Mouse (Mus musculus): Measurements from ENCODE around the gene F9. TPM values are rescaled to one million over a fixed set of nuclear protein-coding genes. Genes with fewer than 3 reads are reported as not detected.
A peak's percentile ranks its signal among the peaks of the same experiment; 100 is the strongest.

F9 gene
- polyA plus RNA-seq, 1 experiment from 2014 or later = 0.93 TPM

DNA sequence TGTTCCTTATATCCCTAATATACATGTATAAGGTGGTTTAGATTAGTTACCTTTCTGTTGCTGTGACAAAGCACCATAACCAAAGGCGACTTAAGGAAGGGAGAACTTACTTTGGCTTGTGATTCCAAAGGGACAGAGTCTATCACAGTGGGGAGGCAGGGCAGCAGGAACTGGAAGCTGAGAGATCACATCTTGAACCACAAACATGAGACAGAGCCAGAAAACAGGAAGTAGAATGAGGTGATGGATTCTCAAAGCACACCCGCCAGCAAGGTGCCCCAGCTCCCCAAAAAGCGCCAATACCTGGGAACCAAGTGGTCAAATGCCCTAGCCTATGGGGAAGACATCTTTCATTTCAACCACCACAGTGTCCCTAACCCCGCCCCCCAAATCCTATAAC is 21.7 kb downstream of the F9 start:
- H3K4me3 ChIP-seq (ENCODE audit: low read depth, low read length) = no peak overlapping the region
- no peak for TF ChIP-seq CTCF (IDR thresholded peaks at IDR 0.05; ENCODE audit: low read depth)
- H3K9me3 ChIP-seq (ENCODE audit: control insufficient read depth) = no peaks in the 10 kb centered on the region
- ATAC-seq = no peak
- no peaks in the 10 kb centered on the region for H3K27me3 ChIP-seq (replicated peaks; ENCODE audit: control insufficient read depth, insufficient read depth, low read length)
- H3K27ac ChIP-seq (ENCODE audit: low read depth, low read length) = no peak overlapping the region
- H3K4me2 ChIP-seq (replicated peaks; ENCODE audit: low read depth) = no peak overlapping the region
- H3K36me3 ChIP-seq (ENCODE audit: control insufficient read depth, insufficient read depth) = no peaks in the 10 kb centered on the region
- no peak overlapping the region for H3K9ac ChIP-seq (ENCODE audit: low read depth, low read length)
- 74% methylated on average over 4 of the region's 4 CpGs for WGBS
- H3K4me1 ChIP-seq (replicated peaks; ENCODE audit: control insufficient read depth, insufficient read depth, low read length) = no peaks in the 10 kb centered on the region

DNA sequence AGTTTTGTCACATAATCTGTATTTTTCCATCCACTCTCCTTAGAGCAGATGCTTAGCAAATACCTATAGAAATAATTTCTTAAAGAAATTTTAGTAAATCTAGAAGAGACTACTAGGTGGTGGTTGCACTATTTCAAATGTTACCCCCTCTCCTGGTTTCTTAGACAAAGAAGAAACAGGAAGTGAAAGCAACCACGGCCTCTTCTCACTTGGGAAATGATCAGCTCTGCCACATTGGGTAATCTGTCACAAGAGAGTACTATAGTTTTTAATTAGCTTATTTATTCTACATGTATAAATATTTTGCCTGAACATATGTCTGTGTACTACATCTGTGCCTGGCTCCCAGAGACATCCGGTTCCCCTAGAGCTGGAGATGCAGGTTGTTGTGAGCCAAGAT is 22.3 kb downstream of the F9 start:
- Histone ChIP-seq H3K4me2 (replicated peaks; ENCODE audit: low read depth) (no peak overlapping the region), H3K4me3 (ENCODE audit: low read depth, low read length) (no peak overlapping the region), H3K27ac (ENCODE audit: low read depth, low read length) (no peak overlapping the region), H3K36me3 (ENCODE audit: control insufficient read depth, insufficient read depth) (no peaks in the 10 kb centered on the region), H3K4me1 (replicated peaks; ENCODE audit: control insufficient read depth, insufficient read depth, low read length) (no peaks in the 10 kb centered on the region), H3K9me3 (ENCODE audit: control insufficient read depth) (no peaks in the 10 kb centered on the region), H3K27me3 (replicated peaks; ENCODE audit: control insufficient read depth, insufficient read depth, low read length) (no peaks in the 10 kb centered on the region), H3K9ac (ENCODE audit: low read depth, low read length) (no peak overlapping the region)
- 77% methylated on average over 2 of the region's 2 CpGs for WGBS
- no peak for ATAC-seq
- no peak for TF ChIP-seq CTCF (IDR thresholded peaks at IDR 0.05; ENCODE audit: low read depth)

DNA sequence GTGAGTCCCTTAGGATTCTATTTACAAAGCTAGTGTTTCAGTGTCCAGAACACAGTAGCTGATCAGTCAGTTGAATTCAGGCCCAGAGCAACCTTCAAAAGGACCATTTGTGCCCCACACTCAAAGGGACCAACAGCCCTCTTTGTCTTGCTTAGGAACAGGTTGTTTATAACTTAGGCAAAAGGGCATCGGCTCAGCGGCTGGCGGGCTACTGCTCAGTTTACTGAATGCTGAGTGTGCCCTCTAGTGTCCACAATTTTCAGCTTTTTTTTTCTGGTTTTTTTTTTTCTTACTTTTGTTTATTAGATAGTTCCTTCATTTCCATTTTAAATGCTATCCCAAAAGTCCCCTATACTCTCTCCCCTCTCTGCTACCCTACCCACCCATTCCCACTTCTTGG is 27.4 kb downstream of the F9 start:
- H3K4me1 ChIP-seq (replicated peaks; ENCODE audit: control insufficient read depth, insufficient read depth, low read length) = no peaks in the 10 kb centered on the region
- no peak overlapping the region for H3K9ac ChIP-seq (ENCODE audit: low read depth, low read length)
- no peak overlapping the region for H3K4me2 ChIP-seq (replicated peaks; ENCODE audit: low read depth)
- WGBS = 16% methylated on average over 3 of the region's 3 CpGs
- peak; percentile 56 for TF ChIP-seq CTCF (IDR thresholded peaks at IDR 0.05; ENCODE audit: low read depth)
- no peaks in the 10 kb centered on the region for H3K36me3 ChIP-seq (ENCODE audit: control insufficient read depth, insufficient read depth)
- H3K4me3 ChIP-seq (ENCODE audit: low read depth, low read length) = no peak overlapping the region
- H3K27ac ChIP-seq (ENCODE audit: low read depth, low read length) = no peak overlapping the region
- H3K27me3 ChIP-seq (replicated peaks; ENCODE audit: control insufficient read depth, insufficient read depth, low read length) = no peaks in the 10 kb centered on the region
- no peaks in the 10 kb centered on the region for H3K9me3 ChIP-seq (ENCODE audit: control insufficient read depth)
- no peak for ATAC-seq

DNA sequence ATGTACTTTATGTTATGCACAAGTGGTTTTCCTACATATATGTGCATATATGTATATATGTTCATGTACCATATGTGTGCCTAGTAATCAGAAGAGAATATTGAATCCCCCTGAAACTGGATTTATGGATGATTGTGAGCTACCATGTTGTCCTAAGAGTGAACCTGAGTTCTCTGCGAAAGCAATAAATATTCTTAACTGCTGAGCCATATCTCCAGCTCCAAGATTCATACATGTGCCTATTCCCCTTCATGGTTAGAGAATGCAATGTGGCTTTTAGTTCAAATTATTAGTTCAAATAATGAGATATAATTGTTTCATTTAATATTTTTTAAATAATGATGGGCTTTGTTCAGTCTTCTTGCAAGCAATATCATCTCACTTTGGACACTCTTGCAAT is 55.5 kb downstream of the F9 start:
- H3K9ac ChIP-seq (ENCODE audit: low read depth, low read length) = no peak overlapping the region
- ATAC-seq = no peak
- 55% methylated on average over 1 of the region's 1 CpGs for WGBS
- H3K4me3 ChIP-seq (ENCODE audit: low read depth, low read length) = no peak overlapping the region
- no peak overlapping the region for H3K27ac ChIP-seq (ENCODE audit: low read depth, low read length)
- TF ChIP-seq CTCF (IDR thresholded peaks at IDR 0.05; ENCODE audit: low read depth) = no peak
- H3K27me3 ChIP-seq (replicated peaks; ENCODE audit: control insufficient read depth, insufficient read depth, low read length) = no peaks in the 10 kb centered on the region
- H3K9me3 ChIP-seq (ENCODE audit: control insufficient read depth) = no peaks in the 10 kb centered on the region
- H3K36me3 ChIP-seq (ENCODE audit: control insufficient read depth, insufficient read depth) = no peaks in the 10 kb centered on the region
- H3K4me1 ChIP-seq (replicated peaks; ENCODE audit: control insufficient read depth, insufficient read depth, low read length) = no peaks in the 10 kb centered on the region
- no peak overlapping the region for H3K4me2 ChIP-seq (replicated peaks; ENCODE audit: low read depth)

DNA sequence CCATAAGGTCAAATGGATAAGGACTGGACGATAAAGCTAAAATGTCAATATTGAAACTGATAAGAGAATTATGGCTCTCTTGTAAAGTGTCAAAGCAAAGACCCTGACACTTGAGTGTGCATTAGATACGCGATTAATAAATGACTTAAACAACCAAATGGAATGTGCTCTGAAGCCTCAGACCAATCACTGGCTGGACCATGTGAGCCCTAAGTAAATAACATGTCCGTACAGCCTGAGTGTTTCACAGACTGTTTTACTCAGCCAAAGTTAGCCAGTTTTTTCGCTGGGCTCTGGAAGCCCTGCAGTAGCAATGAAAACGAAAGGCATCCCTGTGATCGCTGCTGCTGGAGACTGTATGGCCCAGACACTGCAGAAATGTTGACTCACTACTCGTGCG is 55.9 kb downstream of the F9 start:
- ATAC-seq = no peak
- Histone ChIP-seq H3K27ac (ENCODE audit: low read depth, low read length) (no peak overlapping the region), H3K36me3 (ENCODE audit: control insufficient read depth, insufficient read depth) (no peaks in the 10 kb centered on the region), H3K4me3 (ENCODE audit: low read depth, low read length) (no peak overlapping the region), H3K4me1 (replicated peaks; ENCODE audit: control insufficient read depth, insufficient read depth, low read length) (no peaks in the 10 kb centered on the region), H3K9me3 (ENCODE audit: control insufficient read depth) (no peaks in the 10 kb centered on the region), H3K27me3 (replicated peaks; ENCODE audit: control insufficient read depth, insufficient read depth, low read length) (no peaks in the 10 kb centered on the region), H3K9ac (ENCODE audit: low read depth, low read length) (no peak overlapping the region), H3K4me2 (replicated peaks; ENCODE audit: low read depth) (peak overlapping the region; percentile 18; the same call in 1 of the 2 replicates)
- WGBS = 43% methylated on average over 9 of the region's 9 CpGs
- no peak for TF ChIP-seq CTCF (IDR thresholded peaks at IDR 0.05; ENCODE audit: low read depth)

DNA sequence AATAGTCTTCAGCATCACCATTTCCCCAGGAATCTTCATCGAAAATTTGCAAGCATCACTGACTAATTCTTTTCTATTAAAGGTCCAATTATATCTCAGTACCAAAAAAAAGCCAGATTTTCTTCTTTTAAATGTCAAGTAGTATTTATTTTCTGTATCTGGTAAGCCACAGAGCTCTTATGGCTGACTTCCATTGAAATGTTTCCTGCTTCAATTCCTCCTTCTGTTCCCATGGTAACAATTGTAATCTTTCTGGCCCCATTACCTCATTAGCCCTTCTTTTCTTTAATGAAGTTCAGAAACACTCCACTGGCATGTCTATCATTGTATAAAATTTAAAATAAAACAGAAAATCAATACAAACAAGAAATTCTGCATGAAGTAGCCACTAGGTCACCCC is 76.1 kb downstream of the F9 start:
- no peak overlapping the region for H3K4me3 ChIP-seq (ENCODE audit: low read depth, low read length)
- WGBS = 71% methylated on average over 1 of the region's 1 CpGs
- no peaks in the 10 kb centered on the region for H3K9me3 ChIP-seq (ENCODE audit: control insufficient read depth)
- no peak for TF ChIP-seq CTCF (IDR thresholded peaks at IDR 0.05; ENCODE audit: low read depth)
- H3K27ac ChIP-seq (ENCODE audit: low read depth, low read length) = no peak overlapping the region
- no peaks in the 10 kb centered on the region for H3K4me1 ChIP-seq (replicated peaks; ENCODE audit: control insufficient read depth, insufficient read depth, low read length)
- H3K4me2 ChIP-seq (replicated peaks; ENCODE audit: low read depth) = no peak overlapping the region
- no peaks in the 10 kb centered on the region for H3K27me3 ChIP-seq (replicated peaks; ENCODE audit: control insufficient read depth, insufficient read depth, low read length)
- H3K9ac ChIP-seq (ENCODE audit: low read depth, low read length) = no peak overlapping the region
- ATAC-seq = no peak
- no peaks in the 10 kb centered on the region for H3K36me3 ChIP-seq (ENCODE audit: control insufficient read depth, insufficient read depth)

Other genes with a start within 250 kb of the F9 start
- gene Mcf2, start 179.6 kb downstream of the F9 start, polyA plus RNA-seq (2015; fragmentation: Nextera tagmentation; extraction: Ambion mirVana) = 0.10 TPM in 1 of 2 replicates, not detected in the other